Mouse (Mus musculus) MEL (cell line): ENCODE measurements around the gene Cdh23. TPM values are rescaled to one million over a fixed set of nuclear protein-coding genes. Genes with fewer than 3 reads are reported as not detected.

Experiments used
- DNase-seq: peaks from one replicate; pipeline ENCODE4 v3.0.0; 2011; ENCODE audit warnings: low read depth, low spot score
- H3K27ac ChIP-seq: 2 replicates; pipeline ENCODE4 v1.5.1; 2012; ENCODE audit warnings: low read depth, mild to moderate bottlenecking, control low read depth, low read length, moderate library complexity; ENCODE audit not compliant: control insufficient read depth
- H3K27me3 ChIP-seq, 2 experiments: fragments of 150-350 bp in 1 of 2; sonication (generic) in 1 of 2; 2 replicates each; pipeline ENCODE4 v1.6.1; 2012; ENCODE audit warnings: low read length in 2 of 2, mild to moderate bottlenecking in 2 of 2, improper control_type of control experiment in 1 of 2, moderate library complexity in 1 of 2; ENCODE audit not compliant: insufficient read depth in 2 of 2, control insufficient read depth in 1 of 2
- H3K36me3 ChIP-seq, 2 experiments: 2 replicates each; pipeline ENCODE4 v1.6.1; 2012 to 2014; ENCODE audit warnings: low read length in 2 of 2, improper control_type of control experiment in 1 of 2, inconsistent platforms in 1 of 2, mild to moderate bottlenecking in 1 of 2; ENCODE audit not compliant: insufficient read depth in 2 of 2, control insufficient read depth in 1 of 2
- H3K4me1 ChIP-seq, 2 experiments: fragments of 150-350 bp in 1 of 2; sonication (generic) in 1 of 2; 2 replicates each; pipeline ENCODE4 v1.6.1; 2012; ENCODE audit warnings: low read length in 2 of 2, improper control_type of control experiment in 1 of 2, mild to moderate bottlenecking in 1 of 2; ENCODE audit not compliant: insufficient read depth in 2 of 2, control insufficient read depth in 1 of 2
- H3K4me3 ChIP-seq, 2 experiments: fragments of 150-350 bp in 1 of 2; sonication (generic) in 1 of 2; 2 replicates each; pipeline ENCODE4 v1.5.1; 2012; ENCODE audit warnings: low read depth in 2 of 2, low read length in 2 of 2, mild to moderate bottlenecking in 2 of 2, moderate library complexity in 2 of 2, control low read depth in 1 of 2, improper control_type of control experiment in 1 of 2; ENCODE audit not compliant: control insufficient read depth in 1 of 2, insufficient read depth in 1 of 2
- H3K79me2 ChIP-seq: 2 replicates; pipeline ENCODE4 v1.6.1; 2012; ENCODE audit warnings: mild to moderate bottlenecking, low read length, moderate library complexity; ENCODE audit not compliant: control insufficient read depth, poor library complexity, insufficient read depth
- H3K9ac ChIP-seq: 2 replicates; pipeline ENCODE4 v1.6.1; 2012; ENCODE audit warnings: low read depth, mild to moderate bottlenecking, control low read depth, low read length, moderate library complexity; ENCODE audit not compliant: control insufficient read depth, poor library complexity, severe bottlenecking
- H3K9me3 ChIP-seq: fragments of 150-350 bp; sonication (generic); replicated peaks from 2 replicates; pipeline ENCODE4 v1.6.1; 2012; ENCODE audit warnings: mild to moderate bottlenecking, low read length, improper control_type of control experiment, moderate library complexity; ENCODE audit not compliant: insufficient read depth
- BHLHE40 ChIP-seq: IDR thresholded peaks from 2 replicates; pipeline ENCODE4 v1.6.1; 2012; ENCODE audit warnings: low read depth, mild to moderate bottlenecking, inconsistent platforms, low read length, improper control_type of control experiment, borderline replicate concordance
- CHD1 ChIP-seq: IDR thresholded peaks from 2 replicates; pipeline ENCODE4 v1.6.1; 2012; ENCODE audit warnings: low read depth, mild to moderate bottlenecking, inconsistent platforms, low read length, improper control_type of control experiment
- E2F4 ChIP-seq: IDR thresholded peaks from 2 replicates; pipeline ENCODE4 v1.6.1; 2011; ENCODE audit warnings: low read depth, low read length, improper control_type of control experiment, borderline replicate concordance
- ELF1 ChIP-seq: IDR thresholded peaks from 2 replicates; pipeline ENCODE4 v1.6.1; 2014; ENCODE audit warnings: low read depth, mild to moderate bottlenecking, inconsistent platforms, low read length, improper control_type of control experiment, moderate library complexity
- EP300 ChIP-seq, 2 experiments: IDR thresholded peaks; 2 replicates each; pipeline ENCODE4 v1.6.1; 2011; ENCODE audit warnings: improper control_type of control experiment in 2 of 2, low read length in 2 of 2, low read depth in 1 of 2, mild to moderate bottlenecking in 1 of 2
- GABPA ChIP-seq: IDR thresholded peaks from 2 replicates; pipeline ENCODE4 v1.6.1; 2012; ENCODE audit warnings: low read depth, mild to moderate bottlenecking, inconsistent platforms, low read length, improper control_type of control experiment, moderate library complexity
- MAZ ChIP-seq: IDR thresholded peaks from 2 replicates; pipeline ENCODE4 v1.6.1; 2012; ENCODE audit warnings: low read depth, mild to moderate bottlenecking, inconsistent platforms, low read length, improper control_type of control experiment
- MEF2A ChIP-seq: IDR thresholded peaks from 2 replicates; pipeline ENCODE4 v1.6.1; 2014; ENCODE audit warnings: low read depth, mild to moderate bottlenecking, inconsistent platforms, low read length, improper control_type of control experiment; ENCODE audit not compliant: poor library complexity, insufficient replicate concordance, severe bottlenecking; ENCODE audit errors: extremely low read depth
- MYC ChIP-seq: IDR thresholded peaks from 2 replicates; pipeline ENCODE4 v1.6.1; 2011; ENCODE audit warnings: low read depth, mild to moderate bottlenecking, low read length, improper control_type of control experiment, moderate library complexity
- NELFE ChIP-seq: IDR thresholded peaks from 2 replicates; pipeline ENCODE4 v1.6.1; 2011; ENCODE audit warnings: low read depth, low read length, improper control_type of control experiment
- NRF1 ChIP-seq: IDR thresholded peaks from 2 replicates; pipeline ENCODE4 v1.6.1; 2014; ENCODE audit warnings: low read depth, mild to moderate bottlenecking, inconsistent platforms, low read length, improper control_type of control experiment, moderate library complexity; ENCODE audit not compliant: poor library complexity, insufficient read depth, severe bottlenecking
- POLR2AphosphoS2 ChIP-seq: IDR thresholded peaks from 2 replicates; pipeline ENCODE4 v1.6.1; 2011; ENCODE audit warnings: low read length, improper control_type of control experiment
- RCOR1 ChIP-seq: IDR thresholded peaks from 2 replicates; pipeline ENCODE4 v1.6.1; 2012; ENCODE audit warnings: low read depth, mild to moderate bottlenecking, inconsistent platforms, low read length, improper control_type of control experiment
- SMC3 ChIP-seq: IDR thresholded peaks from 2 replicates; pipeline ENCODE4 v1.6.1; 2011; ENCODE audit warnings: low read depth, low read length, improper control_type of control experiment
- TAL1 ChIP-seq: IDR thresholded peaks from 2 replicates; pipeline ENCODE4 v1.6.1; 2012; ENCODE audit warnings: mild to moderate bottlenecking, inconsistent platforms, low read length, moderate library complexity, mixed read lengths
- TCF12 ChIP-seq: IDR thresholded peaks from 2 replicates; pipeline ENCODE4 v1.6.1; 2014; ENCODE audit warnings: low read depth, mild to moderate bottlenecking, inconsistent platforms, low read length, improper control_type of control experiment, moderate library complexity
- UBTF ChIP-seq: IDR thresholded peaks from 2 replicates; pipeline ENCODE4 v1.6.1; 2012; ENCODE audit warnings: low read depth, mild to moderate bottlenecking, inconsistent platforms, low read length, improper control_type of control experiment, moderate library complexity, borderline replicate concordance; ENCODE audit not compliant: insufficient read depth
- ZKSCAN1 ChIP-seq: IDR thresholded peaks from 2 replicates; pipeline ENCODE4 v1.6.1; 2012; ENCODE audit warnings: low read depth, mild to moderate bottlenecking, inconsistent platforms, low read length, improper control_type of control experiment, moderate library complexity
- polyA plus RNA-seq, 2 experiments: library from polyadenylated mRNA; stranded (reverse) in 1 of 2; unstranded in 1 of 2; fragments of >175 nt in 1 of 2; fragments of >200 nt in 1 of 2; gene quantifications; 2 replicates each; pipeline versions ENCODE4 v1.2.1 to v1.2.4; 2012; ENCODE audit warnings: low replicate concordance in 2 of 2, low read depth in 1 of 2; ENCODE audit not compliant: insufficient read length in 2 of 2, insufficient read depth in 1 of 2, missing spikeins in 1 of 2
- total RNA-seq: library from RNA; depleted of rRNA; stranded (reverse); fragments of 300-350 nt; gene quantifications from 2 replicates; pipeline ENCODE4 v1.2.3, GENCODE M21; 2012

Cdh23 gene
- total and polyA plus RNA-seq, 3 experiments: 0.04 TPM; not detected in 2

DNA sequence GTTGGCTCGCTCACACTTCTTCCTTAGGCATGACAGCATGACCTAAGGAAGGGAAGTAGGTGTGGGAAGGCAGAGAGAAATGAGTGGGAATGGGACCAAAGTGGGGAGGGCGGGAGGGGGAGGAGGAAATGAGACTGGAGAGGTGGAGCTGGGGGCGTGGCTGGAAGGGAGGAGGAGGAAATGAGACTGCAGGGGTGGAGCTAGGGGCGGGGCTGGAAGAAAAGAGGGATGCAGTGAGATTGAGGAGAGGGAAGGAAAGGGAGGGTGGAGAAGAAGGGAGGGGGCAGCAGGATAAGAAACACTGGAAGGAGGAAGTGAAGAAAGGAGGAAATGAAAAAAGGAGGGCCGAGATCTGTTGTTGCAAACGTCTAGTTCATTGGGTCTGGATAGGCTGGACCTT, 5.3 kb downstream of the Cdh23 start:
- H3K9ac ChIP-seq: no peak overlapping the region
- no peaks in the 10 kb centered on the region for H3K4me1 ChIP-seq
- H3K27me3 ChIP-seq: no peaks in the 10 kb centered on the region
- no peak for DNase-seq
- H3K36me3 ChIP-seq: no peaks in the 10 kb centered on the region
- no peak overlapping the region for H3K27ac ChIP-seq
- H3K79me2 ChIP-seq: no peaks in the 10 kb centered on the region
- H3K9me3 ChIP-seq: no peaks in the 10 kb centered on the region
- H3K4me3 ChIP-seq: no peak overlapping the region
- TF ChIP-seq GABPA: no peak

- no peaks in the 10 kb centered on the region for H3K27me3 ChIP-seq
- no peak overlapping the region for H3K4me3 ChIP-seq
- H3K9ac ChIP-seq: no peak overlapping the region
- H3K79me2 ChIP-seq: no peaks in the 10 kb centered on the region
- no peak for TF ChIP-seq NRF1
- no peak for TF ChIP-seq TCF12
- no peak for TF ChIP-seq GABPA
- TF ChIP-seq EP300 (IDR thresholded peaks at IDR 0.05; ENCODE audit: low read depth in 1 of 2, low read length in 2 of 2): no peak
- no peak for TF ChIP-seq TAL1
- no peak for TF ChIP-seq NELFE
- no peak for TF ChIP-seq MEF2A
- TF ChIP-seq ZKSCAN1: no peak
- no peak for TF ChIP-seq ELF1
- no peak for TF ChIP-seq BHLHE40
- no peak for TF ChIP-seq POLR2AphosphoS2
- TF ChIP-seq RCOR1: no peak
- no peak for TF ChIP-seq UBTF
- no peak for TF ChIP-seq MAZ
- TF ChIP-seq CHD1: no peak
- no peak for TF ChIP-seq MYC
- no peak for TF ChIP-seq E2F4
- no peak for TF ChIP-seq SMC3
- TF ChIP-seq, all 39 proteins: peak for 0
- no peaks in the 10 kb centered on the region for H3K9me3 ChIP-seq
- H3K27ac ChIP-seq: no peak overlapping the region
- H3K4me1 ChIP-seq: no peaks in the 10 kb centered on the region
- H3K36me3 ChIP-seq: no peaks in the 10 kb centered on the region
- DNase-seq: no peak
Measured at GRCm38 (mm10) chr10:60689396-60689795, 6.9 kb downstream of the Cdh23 start.
